Mouse (Mus musculus): Measurements from ENCODE around the gene Zc3hav1. TPM values are rescaled to one million over a fixed set of nuclear protein-coding genes. Genes with fewer than 3 reads are reported as not detected.

Gene Zc3hav1
- polyA plus RNA-seq, 1 experiment: 24.6 TPM

DNA sequence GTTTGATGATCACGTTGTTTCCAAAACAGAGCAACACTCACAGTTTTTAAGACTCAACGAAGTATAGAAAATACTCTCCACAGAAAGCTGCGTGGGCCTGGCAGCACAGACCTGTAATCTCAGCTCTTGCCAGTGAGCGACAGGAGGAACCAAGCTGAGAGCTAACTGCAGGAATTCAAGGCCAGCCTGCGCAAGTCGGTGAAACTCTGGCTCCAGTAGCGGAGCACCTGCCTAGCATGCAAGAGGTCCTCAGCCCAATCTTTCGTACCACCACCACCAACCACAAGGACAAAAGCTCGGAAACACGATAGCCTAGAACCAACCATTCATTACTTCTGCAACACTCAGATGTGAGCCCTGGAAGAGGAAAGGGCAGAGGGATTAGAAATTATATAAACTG, 2.0 kb downstream of the Zc3hav1 start:
- DNase-seq (ENCODE audit: low spot score): no peak

DNA sequence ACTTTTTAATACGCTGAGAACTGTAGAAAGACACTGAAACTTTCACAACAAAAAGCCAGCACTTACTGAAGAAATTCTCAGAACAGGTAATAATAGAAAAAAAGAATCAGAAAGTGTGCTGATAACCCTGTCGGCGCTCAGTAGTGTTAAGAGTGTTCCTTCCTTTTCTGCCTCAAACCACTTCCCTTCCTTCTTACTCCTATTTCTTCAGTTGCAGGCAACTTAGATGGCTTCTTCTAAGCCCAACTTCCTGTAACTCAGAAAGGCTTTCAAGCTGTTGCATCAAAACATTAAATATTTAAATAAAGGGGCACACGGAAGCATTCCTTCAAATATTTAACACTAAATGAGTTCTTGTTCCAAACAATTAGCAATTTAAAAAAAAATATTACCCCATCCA, 2.5 kb downstream of the Zc3hav1 start:
- no peak for DNase-seq (ENCODE audit: low spot score)

DNA sequence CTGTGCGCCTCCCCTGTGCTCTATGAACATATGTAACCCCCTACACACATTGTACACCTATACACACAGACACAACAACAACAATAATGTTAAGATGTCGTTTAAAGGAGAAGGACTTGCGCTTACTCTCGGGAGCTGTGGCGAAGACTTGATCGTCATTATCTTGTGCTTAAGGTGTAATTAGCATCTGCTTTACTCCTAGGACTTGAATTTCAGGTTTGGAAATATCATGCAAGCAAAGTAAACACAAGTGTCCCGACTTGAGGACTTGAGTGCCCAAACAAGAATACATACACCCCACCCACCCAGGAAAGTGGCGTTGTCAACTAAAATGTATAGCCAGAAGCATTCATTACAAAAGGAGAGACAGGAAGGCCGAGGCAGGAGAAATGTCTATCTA, 4.6 kb downstream of the Zc3hav1 start:
- no peak for DNase-seq (ENCODE audit: low spot score)

DNA sequence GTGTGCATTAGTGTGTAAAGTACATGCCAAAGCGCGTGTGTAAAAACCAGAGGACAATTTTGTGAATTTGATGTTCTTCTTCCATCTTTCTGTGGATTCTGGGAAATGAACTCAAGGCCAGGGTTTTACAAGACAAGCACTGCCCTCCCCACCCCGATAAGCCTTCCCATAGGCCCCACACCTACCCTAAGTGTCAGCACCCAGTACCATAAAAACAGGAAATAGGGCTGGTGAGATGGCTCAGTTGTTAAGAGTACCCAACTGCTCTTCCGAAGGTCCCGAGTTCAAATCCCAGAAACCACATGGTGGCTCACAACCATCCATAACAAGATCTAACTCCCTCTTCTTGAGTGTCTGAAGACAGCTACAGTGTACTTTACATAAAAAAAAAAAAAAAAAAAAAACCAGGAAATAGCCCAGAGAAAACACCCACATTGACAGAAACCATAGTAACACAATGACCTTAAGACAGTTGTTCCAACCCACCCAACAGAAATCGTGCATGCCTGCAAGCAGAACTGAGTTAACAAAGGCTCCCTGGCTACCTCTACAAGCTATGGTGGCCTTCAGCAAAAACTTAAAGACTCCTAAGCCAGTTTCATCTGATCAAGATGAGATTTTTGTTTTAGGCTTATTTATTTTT, 5.5 kb downstream of the Zc3hav1 start:
- no peak for DNase-seq (ENCODE audit: low spot score)

DNA sequence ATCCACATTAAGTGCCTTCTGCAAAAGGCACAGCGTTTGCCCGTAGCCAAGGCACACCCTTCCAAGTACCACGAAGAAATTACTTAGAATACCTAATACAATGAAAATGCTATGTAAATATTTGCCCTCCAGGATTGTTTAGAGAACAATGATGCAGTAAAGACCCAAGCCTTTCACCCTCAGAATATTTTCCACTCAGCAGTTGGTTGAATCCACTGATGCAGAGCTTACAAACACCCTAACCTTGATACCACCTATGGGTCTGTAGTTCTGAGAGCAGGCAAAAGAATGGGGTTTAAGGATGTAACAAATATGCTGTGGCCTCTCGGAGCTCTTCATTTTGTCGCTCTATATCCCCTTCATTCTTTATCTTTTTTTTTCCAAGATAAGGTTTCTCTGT, 6.5 kb downstream of the Zc3hav1 start:
- no peak for DNase-seq (ENCODE audit: low spot score)

DNA sequence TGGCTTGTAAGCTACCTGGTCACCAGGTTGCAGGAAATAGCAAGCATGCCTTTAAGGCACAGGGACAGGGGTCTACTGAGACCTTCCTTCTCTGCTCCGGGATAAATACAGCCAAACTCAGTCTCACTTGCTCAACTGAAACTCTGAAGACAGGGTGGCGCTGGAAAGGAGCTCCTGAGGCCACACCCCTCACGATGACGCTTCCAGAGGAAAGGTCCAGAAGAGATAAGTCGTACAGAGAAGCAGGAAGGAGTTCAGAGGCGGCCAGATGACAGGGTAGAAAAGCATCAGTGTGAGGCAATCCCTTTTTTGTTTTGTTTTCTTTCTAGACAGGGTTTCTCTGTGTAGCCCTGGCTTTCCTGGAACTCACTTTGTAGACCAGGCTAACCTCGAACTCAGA, 8.6 kb downstream of the Zc3hav1 start:
- no peak for DNase-seq (ENCODE audit: low spot score)

DNA sequence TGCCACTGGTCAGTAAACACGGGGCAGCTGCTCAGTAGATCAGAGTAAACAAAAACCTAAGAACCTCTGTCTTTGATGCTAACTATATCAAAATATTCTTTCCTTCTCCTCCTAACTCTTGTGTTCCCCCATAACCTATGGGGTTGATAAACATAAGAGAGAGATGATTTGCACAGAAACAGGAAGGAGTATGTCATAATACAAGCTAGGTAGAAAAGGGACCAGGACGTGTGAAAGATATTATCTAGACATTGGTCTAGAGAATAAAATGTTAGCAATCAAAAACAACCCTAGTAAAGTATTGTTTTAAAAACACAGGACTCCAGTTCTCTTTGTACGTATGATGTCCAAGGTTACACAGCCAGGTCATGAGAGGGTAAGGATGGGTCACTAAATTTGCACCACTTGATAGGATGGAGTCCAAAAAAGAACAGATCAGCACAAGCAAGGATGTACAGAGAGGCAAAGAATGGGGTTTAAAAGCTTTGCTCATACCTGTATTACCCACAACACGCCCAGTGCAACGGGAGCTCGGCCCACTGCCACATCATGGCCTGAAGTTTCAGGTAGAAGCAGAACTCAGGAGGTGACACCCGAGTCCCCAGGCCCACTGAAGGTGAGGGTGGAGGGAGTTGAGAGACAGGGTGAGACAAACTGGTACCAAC, 10.3 kb downstream of the Zc3hav1 start:
- DNase-seq (ENCODE audit: low spot score): no peak

DNA sequence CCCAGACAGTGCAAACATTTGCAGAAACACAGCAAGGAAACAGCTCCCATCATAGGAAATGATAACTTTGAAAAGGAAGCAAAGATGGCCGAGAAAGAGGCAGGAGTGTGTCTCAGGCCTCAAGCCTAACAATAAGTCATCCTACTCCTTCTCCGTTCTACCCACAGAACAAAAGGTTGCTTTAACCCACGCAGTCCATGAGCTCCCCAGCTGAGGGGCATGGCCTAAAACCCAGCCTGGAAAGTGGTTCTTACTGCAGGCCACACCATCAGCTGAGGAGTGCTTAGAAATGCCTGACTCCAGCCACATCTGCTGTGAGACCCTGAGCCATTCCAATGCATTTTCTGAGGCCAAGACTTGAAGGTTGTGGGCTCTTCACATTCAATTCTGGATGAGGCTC, 10.8 kb downstream of the Zc3hav1 start:
- no peak for DNase-seq (ENCODE audit: low spot score)

DNA sequence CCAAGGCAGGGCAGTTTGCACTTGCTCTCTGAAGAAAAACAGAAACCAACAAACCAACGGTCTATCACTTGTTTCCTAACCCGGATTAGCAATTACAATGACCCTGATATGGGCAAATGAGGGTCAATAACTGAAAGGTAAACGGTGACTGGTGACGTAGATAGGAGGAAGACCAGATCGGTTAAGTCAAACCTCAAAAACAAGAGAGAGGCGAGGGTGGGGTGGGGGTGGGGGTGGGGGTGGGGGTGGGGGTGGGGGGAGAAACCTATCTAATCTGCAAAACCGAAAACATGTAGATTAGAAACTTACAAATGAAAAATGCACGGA, 11.8 kb downstream of the Zc3hav1 start:
- no peak for DNase-seq (ENCODE audit: low spot score)

DNA sequence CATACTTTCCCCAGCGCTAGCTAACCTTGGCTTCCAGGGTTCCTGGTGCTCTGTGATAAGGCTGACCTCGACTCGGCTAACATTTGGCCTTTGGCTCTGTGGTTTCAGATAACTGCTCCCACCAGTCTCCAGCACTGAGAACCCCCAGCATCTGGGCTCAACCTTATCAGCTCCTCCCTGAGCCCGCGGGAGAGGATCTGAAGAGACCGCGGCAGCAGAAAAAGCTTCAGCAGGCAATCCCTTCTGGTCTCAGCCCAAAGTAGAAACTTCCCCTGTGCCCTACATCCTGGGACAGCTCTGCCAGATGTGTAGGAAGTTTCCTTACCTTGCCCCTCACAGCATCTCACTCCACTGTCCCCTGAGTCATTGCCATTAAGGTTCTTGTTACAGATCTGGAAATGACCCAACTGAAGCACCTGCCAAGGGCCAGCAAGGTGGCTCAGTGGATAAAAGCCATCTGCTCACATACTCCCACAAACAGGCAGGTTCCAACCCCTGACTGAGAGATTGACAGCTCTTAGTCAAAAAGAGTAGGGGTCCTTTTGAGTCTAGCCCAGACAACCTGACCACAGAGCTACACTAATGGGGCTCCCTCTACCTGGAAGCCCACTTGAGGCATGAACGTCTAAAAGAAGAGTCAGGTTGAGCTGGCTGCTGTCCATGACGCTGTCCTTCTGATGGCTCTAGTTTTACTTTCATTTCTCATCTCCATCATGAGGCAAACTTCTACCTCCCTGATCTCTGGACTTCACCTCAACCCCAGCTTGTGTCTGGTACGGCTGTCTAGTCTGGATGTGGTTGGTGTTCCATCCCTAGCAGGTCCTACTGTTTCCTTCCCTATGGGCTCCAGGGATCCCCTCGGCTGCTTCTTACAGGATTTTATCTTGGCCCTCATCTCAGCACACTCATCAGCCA, 12.4 kb downstream of the Zc3hav1 start:
- DNase-seq (ENCODE audit: low spot score): no peak

DNA sequence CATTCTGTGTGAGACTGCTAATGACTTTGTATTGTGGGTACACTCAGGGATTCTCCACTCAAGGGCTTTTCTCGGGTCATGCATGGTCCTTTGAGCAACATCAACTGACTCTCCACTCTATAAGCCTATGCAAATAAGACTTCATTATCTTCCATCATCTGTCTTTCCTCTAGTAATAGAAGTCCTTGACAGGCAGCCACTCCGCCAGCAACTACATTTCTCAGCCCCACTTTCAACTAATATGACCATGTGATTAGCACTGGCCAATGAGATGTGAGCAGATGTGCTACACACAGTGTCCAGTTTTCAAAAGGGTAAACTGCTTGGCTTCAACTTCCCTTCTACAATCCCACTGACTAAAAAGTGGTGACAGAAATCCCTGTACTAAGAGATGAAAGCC, 15.3 kb downstream of the Zc3hav1 start:
- DNase-seq (ENCODE audit: low spot score): no peak

DNA sequence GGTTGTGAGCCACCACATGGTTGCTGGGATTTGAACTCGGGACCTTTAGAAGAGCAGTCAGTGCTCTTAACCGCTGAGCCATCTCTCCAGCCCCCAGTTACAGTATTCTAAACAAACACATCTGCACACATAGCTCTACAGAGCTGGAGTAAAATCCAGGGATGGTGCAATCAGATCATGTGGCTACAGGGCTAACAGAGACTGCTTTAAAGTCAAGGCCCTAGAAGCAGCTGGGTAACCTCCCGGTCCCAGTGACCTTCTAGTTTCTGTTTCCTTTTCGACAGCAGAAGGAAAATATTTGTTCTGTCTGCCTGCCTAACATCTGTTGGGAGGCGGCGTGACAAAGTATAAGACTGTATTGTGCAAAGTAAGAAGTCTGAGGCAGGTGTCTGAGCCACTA, 16.5 kb downstream of the Zc3hav1 start:
- no peak for DNase-seq (ENCODE audit: low spot score)

DNA sequence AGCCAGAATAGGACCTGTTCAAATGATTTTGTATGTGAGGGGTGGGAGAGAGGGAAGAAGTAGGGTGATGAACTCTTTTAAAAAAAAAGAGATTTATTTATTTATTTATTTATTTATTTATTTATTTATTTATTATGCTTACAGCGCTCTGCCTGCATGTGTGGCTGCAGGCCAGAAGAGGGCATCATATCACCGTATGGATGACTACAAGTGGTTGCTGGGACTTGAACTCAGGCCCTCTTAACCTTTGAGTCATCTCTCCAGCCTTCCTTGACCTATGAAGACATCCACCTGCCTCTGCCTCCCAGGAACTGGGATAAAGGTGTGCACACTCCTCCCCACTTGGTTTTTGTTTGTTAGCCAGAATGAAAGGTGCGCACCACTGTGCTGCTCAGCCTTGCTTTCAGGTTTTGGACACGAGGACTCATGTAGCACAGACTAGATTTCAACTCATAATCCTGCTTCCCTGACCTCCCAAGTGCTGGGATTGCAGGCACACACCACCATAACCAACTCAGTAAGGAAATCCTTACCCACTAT, 17.2 kb downstream of the Zc3hav1 start:
- DNase-seq (ENCODE audit: low spot score): no peak

DNA sequence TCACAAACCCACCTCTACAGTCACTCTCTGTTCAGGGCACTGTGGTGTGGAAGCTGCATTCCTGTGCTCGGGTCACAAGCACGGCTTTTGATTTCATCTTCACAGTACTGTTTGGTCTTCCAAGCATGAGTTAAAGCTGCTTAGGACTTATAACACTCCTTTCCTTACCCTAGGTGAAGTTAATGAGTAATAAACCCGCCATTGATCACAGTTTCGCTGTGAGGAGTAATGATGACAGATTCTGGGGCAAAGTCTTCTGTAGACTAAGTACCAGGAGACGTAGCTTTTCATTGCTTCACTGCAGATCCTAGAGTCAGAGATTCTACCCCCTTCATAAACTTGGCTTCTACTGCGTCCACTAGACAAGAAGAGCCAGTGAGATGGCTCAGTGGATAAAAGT, 19.1 kb downstream of the Zc3hav1 start:
- no peak for DNase-seq (ENCODE audit: low spot score)

DNA sequence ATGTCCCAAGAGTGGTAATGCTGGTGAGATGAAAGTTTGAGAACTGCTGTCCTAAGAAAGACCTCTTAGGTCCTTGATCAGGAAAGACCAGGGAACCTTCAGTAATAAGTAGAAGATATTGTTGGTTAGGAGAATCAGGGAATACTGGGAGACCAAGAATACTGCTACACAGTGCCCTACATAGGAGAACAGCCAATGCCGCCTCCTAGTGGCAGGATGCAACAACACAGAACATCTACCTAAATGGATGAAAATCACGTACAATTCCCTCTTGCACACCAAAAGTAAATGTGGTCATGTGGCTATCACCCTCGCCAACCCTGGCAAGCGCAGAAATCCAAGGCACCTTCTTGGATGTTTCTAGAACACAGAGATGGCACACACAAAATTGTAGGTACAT, 27.8 kb downstream of the Zc3hav1 start:
- DNase-seq (ENCODE audit: low spot score): no peak

DNA sequence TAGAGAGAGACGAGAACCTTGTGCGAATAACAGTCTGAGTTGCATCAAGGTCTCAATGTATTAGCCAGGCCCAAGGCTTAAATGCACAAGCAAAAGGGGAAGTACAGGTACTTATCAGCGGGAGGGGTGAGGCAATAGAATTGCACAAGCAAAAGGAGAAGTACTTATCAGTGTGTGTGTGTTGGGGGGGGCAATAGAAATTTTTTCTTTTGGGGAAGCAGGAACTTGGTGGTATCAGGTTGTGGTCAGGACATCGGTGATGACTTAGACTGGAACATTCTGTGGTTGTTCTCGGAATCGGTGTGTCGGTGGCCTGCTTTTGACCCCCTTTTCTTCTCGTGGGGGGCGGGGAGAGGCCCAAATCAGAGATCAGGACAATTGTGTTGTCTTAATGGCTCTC, 33.8 kb downstream of the Zc3hav1 start:
- no peak for DNase-seq (ENCODE audit: low spot score)

DNA sequence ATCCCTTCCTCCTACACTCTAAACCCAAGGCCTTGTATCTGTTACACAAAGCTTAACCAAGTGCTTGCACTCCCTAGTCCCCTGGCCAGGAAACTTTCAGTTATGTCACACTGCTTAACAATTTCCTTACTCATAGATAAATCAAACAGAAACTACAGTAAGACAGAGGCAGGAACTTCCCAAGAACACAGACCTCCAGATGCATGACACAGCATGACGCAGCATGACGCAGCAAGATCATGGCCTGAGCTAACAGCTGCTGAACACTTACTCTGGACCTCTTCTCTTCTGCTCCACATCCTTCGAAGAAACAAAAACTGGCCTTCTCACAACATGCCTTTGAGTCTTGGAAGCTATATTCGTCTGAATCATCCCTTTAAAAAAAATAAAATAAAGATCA, 38.4 kb downstream of the Zc3hav1 start:
- no peak for DNase-seq (ENCODE audit: low spot score)

DNA sequence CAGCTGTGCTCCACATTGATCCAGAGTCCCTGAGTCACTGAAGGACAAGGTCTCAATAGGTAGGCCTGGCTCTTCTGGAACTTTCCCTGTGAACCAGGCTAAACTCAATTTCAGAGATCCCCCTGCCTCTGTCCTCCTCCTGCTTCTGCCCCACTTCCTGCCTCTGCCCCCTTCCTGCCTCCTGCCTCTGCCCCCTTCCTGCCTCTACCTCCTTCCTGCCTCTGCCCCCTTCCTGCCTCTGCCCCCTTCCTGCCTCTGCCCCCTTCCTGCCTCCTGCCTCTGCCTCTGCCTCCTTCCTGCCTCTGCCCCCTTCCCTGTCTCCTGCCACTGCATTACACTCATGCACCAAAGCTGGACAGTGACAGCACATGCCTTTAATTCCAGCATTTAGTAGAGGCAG, 44.7 kb downstream of the Zc3hav1 start:
- DNase-seq (ENCODE audit: low spot score): no peak

DNA sequence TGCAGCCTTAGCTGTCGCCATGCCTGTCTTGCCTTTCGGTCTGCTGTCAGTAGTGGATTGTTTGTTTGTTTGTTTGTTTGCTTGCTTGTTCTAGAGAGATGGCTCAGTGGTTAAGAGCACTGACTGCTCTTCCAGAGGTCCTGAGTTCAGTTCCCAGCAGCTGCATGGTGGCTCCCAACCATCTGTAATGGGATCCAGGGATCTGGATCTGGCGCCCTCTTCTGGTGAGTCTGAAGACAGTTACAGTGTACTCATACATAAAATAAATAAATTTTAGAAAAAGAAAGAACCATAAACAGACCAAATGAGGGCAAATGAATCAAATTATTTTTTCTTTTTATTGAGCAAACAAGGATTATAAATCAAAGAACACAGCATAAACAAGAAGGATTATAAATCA, 49.4 kb downstream of the Zc3hav1 start:
- no peak for DNase-seq (ENCODE audit: low spot score)

DNA sequence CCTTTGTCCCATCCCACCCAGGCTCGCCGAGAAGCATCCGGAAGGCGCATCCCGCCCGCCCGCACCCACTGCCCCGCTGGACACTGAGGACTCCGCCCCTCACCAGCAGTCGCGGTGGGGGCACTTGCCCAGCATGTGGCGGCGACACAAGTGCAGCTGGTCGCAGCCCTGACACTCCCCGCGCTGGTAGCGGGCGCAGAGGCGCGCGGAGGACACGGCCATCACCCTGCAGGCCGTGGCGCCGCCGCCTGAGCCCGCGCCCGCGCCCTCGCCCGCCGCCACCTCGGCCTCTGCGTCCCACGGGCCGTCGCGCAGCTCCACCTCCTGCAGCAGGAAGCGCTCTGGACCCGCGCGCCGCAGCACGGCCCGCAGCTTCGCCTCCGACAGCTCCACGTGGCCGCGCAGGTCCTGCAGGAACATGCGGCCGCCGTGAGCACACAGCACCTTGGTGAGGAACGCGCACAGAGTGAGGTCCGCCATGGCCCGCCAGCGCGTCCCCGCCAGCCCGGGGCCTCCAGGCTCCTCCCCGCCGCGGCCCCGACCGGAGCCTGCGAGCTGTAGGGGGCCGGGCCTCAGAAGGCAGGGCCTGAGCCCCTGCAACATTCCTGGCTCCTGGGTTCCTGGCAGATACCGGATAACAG, 55.5 kb downstream of the Zc3hav1 start, which contains the start of gene Zc3hav1l:
Zc3hav1l (minus strand) TSS at position 499 of the 641 bp plus-strand sequence.
- DNase-seq (ENCODE audit: low spot score): peak; percentile 65

DNA sequence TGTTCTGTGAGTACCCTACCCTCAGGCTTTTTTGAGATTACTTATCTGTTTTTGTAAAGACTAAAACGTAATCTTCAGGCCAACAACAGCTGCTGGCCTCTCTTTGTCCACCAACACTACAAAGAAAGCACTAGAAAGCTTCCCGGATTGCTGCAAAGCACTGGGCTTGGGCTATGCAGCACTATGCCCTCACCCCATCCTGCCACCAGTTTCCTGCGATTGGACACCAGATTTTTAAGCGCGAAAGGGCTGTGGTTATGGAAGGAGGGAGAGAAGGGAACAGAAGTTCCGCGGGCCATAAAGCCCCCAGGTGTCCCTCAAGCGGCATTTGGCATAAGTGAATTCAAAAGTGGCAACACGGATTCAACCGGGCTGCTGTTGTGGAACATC, 56.2 kb downstream of the Zc3hav1 start:
- no peak for DNase-seq (ENCODE audit: low spot score)

DNA sequence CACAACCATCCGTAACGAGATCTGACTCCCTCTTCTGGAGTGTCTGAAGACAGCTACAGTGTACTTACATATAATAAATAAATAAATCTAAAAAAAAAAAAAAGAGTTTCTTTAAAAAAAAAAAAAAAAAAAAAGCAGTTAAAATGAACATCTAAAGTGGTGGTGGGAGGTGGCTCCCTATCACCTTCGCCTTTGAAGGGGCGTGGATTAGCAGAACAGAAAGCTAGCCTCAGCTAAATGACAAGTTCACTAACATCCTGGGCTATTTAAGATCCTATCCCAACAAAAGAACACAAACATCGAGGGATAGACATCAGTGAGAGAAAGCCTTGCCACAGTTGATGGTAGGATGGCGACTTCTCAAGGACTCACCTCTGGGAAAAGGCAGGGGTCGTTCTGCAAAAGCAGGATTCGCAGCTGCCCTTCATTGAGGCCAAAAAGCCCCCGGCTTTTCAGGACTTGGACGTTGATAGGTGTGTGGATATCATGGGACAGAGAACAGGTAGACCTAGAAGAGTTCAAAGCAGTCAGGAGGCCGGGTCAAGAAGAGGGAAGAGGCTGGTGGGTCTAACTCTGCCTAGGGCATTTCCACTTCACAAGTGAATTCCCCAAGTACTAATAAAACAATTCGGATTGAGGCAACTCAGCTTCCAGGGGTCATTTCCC, 56.7 kb downstream of the Zc3hav1 start:
- DNase-seq (ENCODE audit: low spot score): no peak
